Mouse (Mus musculus) ES-CJ7 (cell line): Measurements from ENCODE around the gene Xpo6.
A peak's percentile ranks its signal among the peaks of the same experiment; 100 is the strongest.

Source experiments
- DNase-seq: peaks from one replicate; pipeline ENCODE4 v3.0.0; 2011; ENCODE audit warnings: low read depth, low spot score

Gene Xpo6

DNA sequence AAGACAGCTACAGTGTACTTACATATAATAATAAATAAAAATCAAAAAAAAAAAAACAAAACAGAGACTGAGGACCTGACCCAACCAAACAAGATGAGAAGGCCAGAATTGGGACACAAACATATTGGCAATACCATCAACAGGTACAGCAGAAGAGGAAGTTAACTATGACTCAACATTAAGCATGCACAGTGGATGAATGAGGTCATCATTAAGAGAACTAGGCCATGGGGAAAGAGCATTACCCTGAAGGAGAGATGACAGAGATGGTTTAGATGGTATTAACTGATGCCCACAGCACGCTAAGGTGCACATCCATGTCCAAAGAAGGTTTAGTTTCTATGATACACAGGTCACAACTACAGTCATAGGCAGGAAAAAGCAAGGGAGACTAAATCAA lies 6.1 kb downstream of the Xpo6 start:
- DNase-seq = no peak

DNA sequence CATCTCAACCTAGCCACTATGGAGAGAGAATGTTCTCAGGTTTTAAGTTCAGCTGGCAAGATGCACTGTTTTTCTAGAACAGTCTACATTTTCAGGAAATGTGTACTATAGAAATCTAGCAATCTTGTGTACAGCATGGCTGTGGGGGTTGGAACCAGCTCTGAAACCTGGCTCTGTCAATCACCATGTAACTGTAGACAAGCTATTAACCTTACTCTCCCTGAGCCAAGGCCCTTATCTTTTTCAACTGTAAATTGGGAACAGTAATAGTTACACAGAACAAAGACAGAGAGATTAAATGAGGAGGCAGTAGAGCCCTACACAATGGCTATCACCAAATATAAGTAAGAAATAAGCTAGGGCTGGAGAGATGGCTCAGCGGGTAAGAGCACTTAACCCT lies 8.8 kb downstream of the Xpo6 start:
- no peak for DNase-seq

DNA sequence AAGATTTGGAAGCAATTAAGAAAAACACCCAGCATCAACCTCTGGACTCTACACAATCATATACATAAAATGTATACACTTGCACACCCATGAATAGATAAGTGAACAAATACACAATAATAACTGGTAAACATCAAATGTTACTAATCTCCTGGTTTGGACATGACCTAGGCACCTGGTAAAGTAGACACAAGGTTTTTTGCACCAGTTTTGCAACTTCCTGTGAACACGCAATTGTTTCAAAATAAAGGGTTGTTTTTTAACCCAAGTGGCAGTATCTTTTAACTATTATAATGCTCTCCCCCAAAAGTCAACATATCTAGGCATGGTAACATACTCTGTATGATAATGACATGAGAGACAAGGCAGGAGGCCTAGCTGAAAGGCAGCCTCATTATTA lies 10.8 kb downstream of the Xpo6 start:
- no peak for DNase-seq

DNA sequence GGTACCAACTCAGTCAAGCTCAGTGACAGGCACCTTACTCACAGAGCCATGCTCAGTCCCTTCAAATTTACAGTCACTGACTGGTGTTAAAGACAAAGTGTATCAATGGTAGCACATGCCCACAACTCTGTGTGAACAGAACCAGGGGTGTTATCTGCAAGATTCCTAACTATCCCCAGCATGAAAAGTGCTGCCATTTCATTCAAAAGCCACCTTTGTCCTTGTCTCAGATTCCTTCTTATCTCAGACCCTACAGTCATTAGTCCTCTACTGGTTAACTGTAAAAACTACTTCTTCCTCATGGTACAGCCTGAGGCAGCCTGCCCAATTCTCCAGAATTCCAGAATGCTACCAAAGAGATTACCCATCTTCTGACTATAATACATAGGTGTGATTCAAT lies 14.3 kb downstream of the Xpo6 start:
- DNase-seq = no peak

DNA sequence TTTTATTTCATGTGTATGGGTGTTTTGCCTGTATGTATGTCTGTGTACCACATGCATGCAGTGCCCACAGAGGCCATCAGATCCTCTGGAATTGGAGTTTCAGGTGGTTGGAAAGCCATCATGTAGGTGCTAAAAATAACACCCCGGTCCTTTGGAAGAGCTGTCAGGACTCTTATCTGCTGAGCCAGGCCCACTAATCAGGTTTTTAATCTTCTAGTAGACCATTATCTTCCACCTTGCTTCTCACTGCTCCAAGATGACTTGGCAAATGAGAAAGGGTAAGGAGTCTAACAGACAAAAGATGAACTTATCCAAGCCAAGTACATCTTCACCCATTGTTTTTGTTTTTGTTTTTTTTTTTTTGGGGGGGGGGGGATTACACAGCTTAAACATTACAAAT lies 16.7 kb downstream of the Xpo6 start:
- DNase-seq = no peak

DNA sequence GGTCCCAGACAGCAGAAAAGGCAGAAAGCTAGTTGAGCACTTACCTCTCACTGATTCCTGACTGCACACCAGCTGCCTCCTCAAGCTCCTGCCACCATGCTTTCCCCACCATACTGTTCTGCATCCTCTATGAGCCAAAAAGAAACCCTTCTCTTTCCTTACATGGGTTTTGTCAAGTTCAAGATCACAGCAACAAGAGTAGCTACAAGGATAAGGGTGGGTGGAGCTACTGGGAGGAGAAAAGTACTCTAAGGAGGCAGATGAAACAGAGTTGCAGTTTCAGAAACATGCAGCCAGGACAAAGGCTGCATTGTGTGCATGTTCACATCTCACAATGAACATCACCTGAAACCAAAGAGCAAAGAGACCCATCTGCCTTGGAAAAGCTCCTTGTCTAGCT lies 18.8 kb downstream of the Xpo6 start:
- DNase-seq = no peak

DNA sequence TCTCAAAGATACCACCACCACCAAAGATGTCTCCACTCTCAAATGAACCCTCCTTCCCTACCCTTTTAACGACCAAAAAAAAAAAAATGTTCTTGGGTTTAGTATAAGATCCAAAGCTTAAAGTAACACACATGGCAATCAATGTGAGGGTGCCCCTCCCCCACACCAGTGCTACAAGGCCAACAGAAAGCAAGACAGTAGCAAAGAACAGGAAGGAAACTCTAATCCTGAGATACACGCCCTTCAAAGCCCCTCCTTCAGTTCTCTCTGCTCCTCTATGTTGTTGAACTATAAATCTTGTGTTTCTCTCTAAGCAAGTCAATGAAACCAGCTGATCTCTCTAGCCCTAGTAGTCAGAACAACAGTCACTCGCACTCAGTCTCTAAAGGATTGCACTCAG lies 19.3 kb downstream of the Xpo6 start:
- DNase-seq = peak; percentile 43

DNA sequence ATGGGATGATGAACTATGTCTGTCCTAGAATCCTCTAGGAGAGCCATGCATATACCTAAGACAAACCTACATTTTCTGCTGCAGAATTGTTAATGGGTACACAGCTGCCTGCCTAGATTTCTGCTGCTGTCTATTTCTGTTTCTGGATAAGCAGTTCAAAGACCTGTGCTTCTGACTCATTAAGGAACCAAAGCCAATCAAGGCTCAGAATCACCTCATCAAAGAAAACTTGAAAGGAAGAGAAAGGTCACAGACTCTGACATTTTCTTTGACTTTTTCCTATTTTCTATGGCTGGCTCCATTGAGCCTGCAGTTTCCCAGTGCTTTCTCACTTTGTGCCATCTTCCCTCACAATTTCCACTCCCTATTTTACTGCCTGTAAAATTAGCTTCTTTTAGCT lies 21.5 kb downstream of the Xpo6 start:
- no peak for DNase-seq

DNA sequence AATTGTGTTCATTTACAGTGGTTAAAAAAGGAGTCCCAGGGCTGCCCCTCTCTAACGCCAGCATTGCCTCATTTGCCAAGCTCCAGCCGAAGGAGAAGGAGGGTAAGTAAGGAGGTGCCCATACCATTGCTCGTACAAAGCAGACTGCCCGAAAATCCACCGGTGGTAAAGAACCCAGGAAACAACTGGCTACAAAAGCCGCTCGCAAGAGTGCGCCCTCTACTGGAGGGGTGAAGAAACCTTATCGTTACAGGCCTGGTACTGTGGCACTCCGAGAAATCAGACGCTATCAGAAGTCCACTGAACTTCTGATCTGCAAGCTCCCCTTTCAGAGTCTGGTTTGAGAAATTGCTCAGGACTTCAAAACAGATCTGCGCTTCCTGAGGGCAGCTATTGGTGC lies 24.3 kb downstream of the Xpo6 start:
- DNase-seq = peak; percentile 10

DNA sequence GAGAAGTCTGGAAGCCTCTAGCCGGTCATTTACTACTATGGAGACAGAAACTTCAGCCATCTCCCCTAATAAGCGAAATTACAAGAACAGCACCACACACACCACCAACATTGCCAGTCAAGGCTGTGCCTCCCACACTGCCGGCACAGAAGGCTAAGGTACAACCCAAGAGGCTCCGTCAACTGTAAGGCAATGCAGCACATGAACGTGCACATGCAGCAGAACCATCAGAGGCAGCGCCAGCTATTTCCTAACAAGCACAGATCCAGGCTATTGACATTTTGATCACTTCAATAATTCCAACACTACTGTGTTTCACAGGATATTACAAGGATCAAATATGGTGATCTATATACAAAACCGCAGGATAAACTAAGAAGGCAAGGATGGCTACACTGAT lies 24.8 kb downstream of the Xpo6 start:
- no peak for DNase-seq

DNA sequence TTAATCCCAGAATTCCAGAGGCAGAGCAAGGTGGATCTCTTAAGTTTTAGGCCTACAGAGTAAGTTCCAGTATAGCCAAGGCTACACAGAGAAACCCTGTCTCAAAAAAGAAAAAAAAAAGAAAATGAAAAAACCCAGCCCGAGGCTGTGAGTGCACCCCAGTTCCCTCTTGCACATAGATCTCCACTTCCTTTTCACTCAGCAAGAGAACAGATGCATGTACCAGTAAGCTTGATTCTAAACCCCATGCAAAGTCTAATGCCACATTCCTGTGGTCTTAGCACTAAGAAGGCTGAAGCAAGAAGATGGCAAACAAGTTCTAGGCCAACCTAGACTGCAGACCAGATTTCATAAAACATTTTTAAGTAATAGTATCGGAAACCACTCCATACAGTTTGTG lies 25.4 kb downstream of the Xpo6 start:
- no peak for DNase-seq

DNA sequence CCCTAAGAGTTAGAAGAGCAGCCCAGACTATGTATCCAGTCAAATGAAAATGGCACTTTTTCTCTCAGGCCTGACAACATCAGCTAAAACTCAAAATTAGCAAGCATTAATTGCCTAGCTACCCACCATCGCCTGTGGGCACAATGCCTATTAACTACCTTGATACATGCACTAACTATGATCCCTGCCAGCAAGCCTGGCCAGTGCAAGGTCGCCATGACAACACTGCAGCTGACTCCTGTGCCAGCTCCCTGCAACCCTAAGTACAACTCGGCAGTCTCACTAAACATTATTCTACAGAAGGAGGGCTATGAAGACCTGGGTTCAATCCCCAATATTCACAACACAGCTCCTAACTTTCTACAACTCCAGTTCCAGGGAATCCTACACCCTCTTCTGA lies 28.3 kb downstream of the Xpo6 start:
- DNase-seq = no peak

DNA sequence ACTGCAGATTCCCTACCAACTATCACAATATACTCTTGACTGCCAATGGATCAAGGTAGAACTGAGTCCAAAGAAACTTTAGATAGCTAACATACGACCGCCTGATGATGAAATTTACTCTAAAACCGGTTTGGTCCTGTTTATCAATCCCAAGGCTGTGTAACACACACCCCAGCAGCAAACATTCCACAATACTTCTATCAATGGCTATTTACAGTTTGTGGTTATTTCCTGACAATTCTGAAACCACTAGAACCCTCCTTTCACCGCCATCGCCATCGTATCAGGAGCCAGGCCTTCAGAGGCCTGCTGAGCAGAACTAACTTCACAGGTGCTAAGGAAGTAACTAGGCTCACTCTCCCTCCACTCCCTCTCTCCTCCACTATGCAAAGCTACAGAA lies 31.7 kb downstream of the Xpo6 start:
- no peak for DNase-seq

DNA sequence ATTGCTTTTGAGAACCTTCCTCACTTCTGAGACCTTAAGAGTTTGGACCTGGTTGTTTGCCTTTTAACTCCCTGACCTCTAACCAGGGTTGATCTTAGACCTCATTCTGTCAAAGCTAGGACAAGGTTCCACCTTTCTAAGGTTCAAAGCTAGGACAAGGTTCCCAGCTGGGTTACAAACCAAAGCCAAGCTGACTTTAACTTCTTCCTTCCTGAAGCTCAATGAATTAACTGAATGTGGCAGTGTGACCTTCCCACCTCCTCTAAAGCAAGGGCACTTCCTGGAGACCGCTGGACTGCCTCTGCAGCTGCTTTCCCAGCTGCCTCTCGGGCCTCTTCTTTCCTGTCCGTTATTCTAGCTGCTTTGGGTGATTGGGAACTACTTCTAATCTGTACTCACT lies 32.9 kb downstream of the Xpo6 start:
- peak; percentile 26 for DNase-seq

DNA sequence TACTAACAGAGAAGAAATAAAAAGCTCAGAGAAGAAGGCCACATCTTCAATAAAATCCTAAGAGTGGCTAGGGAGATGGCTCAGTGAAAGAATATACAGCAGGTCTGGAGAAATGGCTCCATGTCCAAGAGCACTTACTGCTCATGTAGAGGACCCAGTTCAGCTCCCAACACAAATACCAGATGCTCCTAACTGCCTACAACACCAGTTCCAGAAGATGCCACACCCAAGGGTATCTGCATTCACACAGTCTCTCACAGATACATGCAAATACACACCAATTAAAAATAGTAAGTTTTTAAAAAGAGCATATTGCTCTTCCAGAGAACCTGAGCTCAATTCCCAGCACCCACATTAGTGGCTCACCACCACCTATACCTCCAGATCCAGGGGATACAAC lies 33.7 kb downstream of the Xpo6 start:
- DNase-seq = no peak

DNA sequence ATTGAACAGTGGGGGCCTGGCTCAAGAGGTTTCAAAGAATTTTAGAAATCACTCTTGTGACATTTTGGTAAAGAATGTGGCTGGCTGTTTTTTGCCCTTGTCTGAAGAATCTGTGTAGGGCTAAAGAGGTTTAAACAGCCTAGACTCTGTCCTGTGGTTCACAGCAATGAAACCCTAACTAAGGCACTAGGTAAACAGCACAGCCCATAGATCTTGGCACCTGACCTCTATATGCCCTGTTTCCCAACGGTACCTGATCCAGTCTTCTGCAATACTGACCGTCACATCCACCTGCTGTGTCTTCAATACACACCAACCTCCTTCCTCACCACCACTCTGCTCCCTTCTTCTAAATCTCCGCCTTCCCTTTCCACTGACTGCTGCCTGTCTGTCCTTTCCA lies 42.1 kb downstream of the Xpo6 start:
- DNase-seq = no peak

DNA sequence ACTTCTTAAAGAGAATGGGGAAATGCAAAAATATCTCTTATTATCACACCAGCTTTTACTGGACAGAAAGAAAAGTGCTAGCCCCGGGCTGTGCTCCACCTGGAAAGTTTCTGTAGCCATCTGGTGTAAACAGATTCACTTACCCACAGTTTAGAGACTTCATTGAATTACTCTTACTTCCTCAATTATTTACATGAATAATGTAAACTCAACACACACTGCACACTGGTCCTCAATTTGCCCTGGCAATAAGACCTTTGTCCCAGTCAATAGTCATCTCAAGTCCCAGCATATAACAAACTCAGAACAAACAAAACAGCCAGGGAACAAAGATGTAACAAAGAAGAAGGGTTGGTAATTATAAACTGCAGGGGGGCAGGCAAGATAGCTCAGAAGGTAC lies 44.6 kb downstream of the Xpo6 start:
- DNase-seq = no peak

DNA sequence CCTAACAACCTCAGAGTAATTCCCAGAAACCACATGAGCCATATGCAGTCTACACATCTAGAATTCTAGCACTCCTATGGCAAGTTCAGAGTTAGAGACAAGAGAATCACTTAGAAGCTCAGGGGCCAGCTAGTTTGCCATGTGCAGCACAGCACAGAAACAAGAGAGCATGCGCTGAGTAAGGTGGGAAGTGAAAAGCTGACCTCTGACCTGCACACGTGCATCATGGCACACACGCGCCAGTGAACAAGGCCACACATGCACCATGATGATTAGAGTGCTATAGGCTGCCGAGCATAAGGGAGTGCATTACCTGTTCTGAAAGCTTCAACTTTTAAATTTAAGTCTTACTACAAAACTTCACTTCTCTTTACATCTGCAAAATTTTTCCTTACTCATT lies 45.6 kb downstream of the Xpo6 start:
- no peak for DNase-seq

DNA sequence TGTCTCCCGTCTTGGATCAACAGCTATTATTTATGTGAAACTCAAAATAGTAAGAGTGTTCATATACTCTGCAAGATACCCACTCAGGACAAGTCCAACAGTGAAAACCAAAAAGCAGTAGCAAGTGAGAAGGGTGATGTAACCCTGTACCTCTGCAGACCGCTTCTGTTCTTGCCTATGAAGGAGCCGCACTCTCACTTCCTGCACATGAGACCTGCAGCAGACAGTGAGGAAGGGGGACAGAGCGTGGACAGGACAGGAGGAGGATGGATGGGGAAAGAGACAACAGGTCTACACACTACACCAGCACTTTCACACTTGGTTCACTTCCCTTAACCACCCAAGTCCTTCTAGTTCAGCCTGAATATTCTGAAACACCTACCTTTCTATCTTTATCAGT lies 48.0 kb downstream of the Xpo6 start:
- no peak for DNase-seq

DNA sequence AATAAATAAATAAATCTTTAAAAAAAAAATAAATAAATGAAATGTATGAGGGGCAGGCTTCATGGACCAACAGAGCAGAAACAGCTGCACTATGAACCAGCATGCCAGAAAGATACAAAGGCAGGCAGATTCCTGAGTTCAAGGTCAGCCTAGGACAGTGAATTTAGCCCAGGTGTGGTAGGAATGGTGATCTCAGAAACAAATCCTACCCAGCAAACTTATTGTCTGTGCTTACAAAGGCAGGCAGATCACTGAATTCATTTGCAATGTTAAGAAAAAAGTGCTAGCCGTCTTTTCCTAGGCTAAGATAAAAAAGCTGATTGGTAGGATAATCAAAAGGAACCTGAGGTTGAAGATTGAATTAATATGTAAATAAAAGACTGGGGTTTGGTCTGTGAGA lies 54.1 kb downstream of the Xpo6 start:
- DNase-seq = peak; percentile 19

DNA sequence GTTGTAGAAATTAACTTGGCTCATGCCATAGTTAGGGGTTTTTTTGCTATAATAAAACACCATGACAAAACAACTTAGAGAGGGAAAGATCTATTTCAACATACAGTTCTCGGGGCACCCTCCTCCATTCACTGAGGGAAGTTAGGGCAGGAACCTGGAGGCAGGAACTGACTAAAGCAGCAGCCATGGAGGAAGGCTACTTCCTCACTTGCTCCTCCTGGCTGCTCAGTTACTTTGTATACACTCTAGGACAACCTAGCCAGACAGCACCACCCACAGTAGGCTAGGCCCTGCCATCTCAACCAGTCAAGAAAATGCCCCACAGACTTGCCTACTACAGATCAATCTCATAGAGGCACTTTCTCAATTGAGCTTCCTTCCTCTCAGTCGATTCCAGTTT lies 55.9 kb downstream of the Xpo6 start:
- DNase-seq = no peak

DNA sequence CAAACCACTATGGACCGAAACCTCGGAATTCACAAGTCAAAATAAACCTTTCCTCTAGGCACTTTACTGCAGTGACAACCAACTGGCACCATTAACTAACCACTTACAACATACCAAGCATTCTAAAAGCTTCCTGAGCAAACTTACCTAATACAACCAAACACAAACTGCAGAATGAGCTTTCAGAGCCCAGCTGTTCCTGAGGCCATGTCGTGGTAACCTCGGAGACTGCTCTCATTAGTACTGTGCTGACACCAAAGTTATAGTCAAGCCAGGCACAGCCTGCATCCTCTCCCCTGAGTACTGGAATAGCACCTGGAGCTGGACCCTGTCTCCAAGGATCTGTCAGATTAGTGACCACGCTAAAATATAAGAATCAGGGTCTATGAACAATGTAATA lies 62.5 kb downstream of the Xpo6 start:
- DNase-seq = no peak

DNA sequence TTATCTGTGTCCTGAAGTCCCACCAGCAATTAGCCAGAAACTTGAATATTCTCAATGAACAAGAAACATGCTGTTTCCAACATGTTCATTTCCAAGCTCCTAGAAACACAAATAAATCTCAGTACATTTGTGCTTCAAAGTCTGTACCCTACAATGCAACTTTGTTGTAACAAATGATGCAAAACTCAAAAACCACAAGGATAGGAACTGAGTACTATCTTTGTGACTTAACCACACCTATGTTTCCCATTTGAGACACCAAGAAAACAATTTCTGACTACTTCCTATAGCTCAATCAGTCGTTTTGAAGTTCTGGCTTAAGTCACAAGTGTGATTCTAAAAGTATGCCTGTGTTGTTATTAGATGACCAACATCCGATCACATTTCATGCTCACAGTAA lies 64.9 kb downstream of the Xpo6 start:
- DNase-seq = no peak

DNA sequence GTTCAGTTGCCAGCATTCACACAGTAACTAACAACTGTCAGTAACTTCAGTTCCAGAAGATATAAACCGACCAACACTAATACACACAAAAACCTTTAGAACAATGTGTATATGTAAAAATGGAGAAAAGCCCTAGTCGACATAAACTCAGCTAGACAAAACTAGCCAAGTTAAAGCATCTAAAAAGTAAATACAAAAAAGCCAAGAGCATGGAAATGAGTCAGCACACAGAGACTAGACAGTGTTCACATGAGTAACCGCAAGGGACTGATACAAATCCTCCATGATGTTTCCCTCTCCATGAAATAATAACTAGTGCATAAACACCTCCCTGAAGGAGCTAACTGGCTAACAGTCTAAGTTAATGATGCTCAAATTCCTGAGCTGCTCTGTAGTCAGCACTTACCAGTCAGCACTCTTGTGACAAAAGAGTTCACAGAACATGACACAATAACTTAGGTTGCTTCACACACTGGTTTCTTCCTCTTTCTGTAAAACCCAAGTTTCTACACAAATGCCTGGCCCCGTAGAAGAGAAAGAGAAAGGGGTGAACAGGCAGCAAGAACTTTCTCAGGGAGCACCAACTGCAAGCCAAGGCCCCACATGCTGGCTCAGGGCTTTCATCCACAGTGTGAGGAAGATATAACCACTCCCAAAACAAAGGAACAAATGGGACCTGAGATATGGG lies 65.5 kb downstream of the Xpo6 start:
- DNase-seq = no peak
